Mouse (Mus musculus) cerebellum, postnatal 10 days (tissue): Measurements from ENCODE around the gene Flrt1.

Source experiments
- DNase-seq, 2 experiments: peaks; one replicate each; pipeline ENCODE4 v3.0.0; 2021; ENCODE audit warnings: mixed read lengths in 2 of 2

Flrt1 gene

GRCm38 (mm10) chr19:7105544-7105943, at the start of gene Flrt1:
Gene Flrt1 (minus strand): TSS chr19:7105729.
- DNase-seq = no peak

GRCm38 (mm10) chr19:7155196-7155595, 49.7 kb upstream of the Flrt1 start:
- peak in 1 of 2 experiments; percentile 65 for DNase-seq

GRCm38 (mm10) chr19:7153232-7153631, 47.7 kb upstream of the Flrt1 start:
- DNase-seq = peak; percentile 45 to 58

- no peak for DNase-seq
Observed at GRCm38 (mm10) chr19:7151927-7152653, 46.6 kb upstream of the Flrt1 start.

GRCm38 (mm10) chr19:7151300-7151926, 45.9 kb upstream of the Flrt1 start:
- peak in 1 of 2 experiments; percentile 47 for DNase-seq

GRCm38 (mm10) chr19:7149158-7149685, 43.7 kb upstream of the Flrt1 start:
- no peak for DNase-seq

- DNase-seq = peak; percentile 71 to 82
Observed at GRCm38 (mm10) chr19:7148541-7149085, 43.1 kb upstream of the Flrt1 start.

GRCm38 (mm10) chr19:7148096-7148495, 42.6 kb upstream of the Flrt1 start:
- DNase-seq = peak; percentile 72 to 84

GRCm38 (mm10) chr19:7146376-7146775, 40.8 kb upstream of the Flrt1 start:
- peak in 1 of 2 experiments; percentile 51 for DNase-seq

GRCm38 (mm10) chr19:7144458-7144857, 38.9 kb upstream of the Flrt1 start:
- DNase-seq = no peak

- peak; percentile 64 to 68 for DNase-seq
Observed at GRCm38 (mm10) chr19:7143854-7144253, 38.3 kb upstream of the Flrt1 start.

GRCm38 (mm10) chr19:7142207-7142915, 36.8 kb upstream of the Flrt1 start:
- peak in 1 of 2 experiments; percentile 42 for DNase-seq

- no peak for DNase-seq
Observed at GRCm38 (mm10) chr19:7140856-7141421, 35.4 kb upstream of the Flrt1 start.

GRCm38 (mm10) chr19:7140373-7140772, 34.8 kb upstream of the Flrt1 start:
- peak; percentile 75 to 86 for DNase-seq

GRCm38 (mm10) chr19:7139321-7139720, 33.8 kb upstream of the Flrt1 start:
- DNase-seq = no peak

GRCm38 (mm10) chr19:7138327-7138726, 32.8 kb upstream of the Flrt1 start:
- DNase-seq = no peak

GRCm38 (mm10) chr19:7136714-7137498, 31.4 kb upstream of the Flrt1 start:
- no peak for DNase-seq

GRCm38 (mm10) chr19:7136016-7136415, 30.5 kb upstream of the Flrt1 start:
- DNase-seq = peak; percentile 47 to 62

GRCm38 (mm10) chr19:7135525-7135924, 30.0 kb upstream of the Flrt1 start:
- peak; percentile 54 to 61 for DNase-seq

GRCm38 (mm10) chr19:7134631-7135091, 29.1 kb upstream of the Flrt1 start:
- DNase-seq = no peak

GRCm38 (mm10) chr19:7133436-7133835, 27.9 kb upstream of the Flrt1 start:
- DNase-seq = peak; percentile 68 to 69

GRCm38 (mm10) chr19:7130317-7130716, 24.8 kb upstream of the Flrt1 start:
- DNase-seq = no peak
